Mouse (Mus musculus) cerebellum, adult 2 months (tissue): ENCODE data around the gene Eif4e1b.

Experiments
- CTCF ChIP-seq: fragments of 200-500 bp; IDR thresholded peaks from 2 replicates; pipeline ENCODE4 v1.5.1; 2011; ENCODE audit warnings: low read depth, mild to moderate bottlenecking, control low read depth, low read length, moderate library complexity, borderline replicate concordance; ENCODE audit not compliant: insufficient read depth
- POLR2A ChIP-seq: fragments of 200-500 bp; IDR thresholded peaks from 2 replicates; pipeline ENCODE4 v1.6.1; 2011; ENCODE audit warnings: low read length, control low read depth, borderline replicate concordance; ENCODE audit not compliant: insufficient read depth

DNA sequence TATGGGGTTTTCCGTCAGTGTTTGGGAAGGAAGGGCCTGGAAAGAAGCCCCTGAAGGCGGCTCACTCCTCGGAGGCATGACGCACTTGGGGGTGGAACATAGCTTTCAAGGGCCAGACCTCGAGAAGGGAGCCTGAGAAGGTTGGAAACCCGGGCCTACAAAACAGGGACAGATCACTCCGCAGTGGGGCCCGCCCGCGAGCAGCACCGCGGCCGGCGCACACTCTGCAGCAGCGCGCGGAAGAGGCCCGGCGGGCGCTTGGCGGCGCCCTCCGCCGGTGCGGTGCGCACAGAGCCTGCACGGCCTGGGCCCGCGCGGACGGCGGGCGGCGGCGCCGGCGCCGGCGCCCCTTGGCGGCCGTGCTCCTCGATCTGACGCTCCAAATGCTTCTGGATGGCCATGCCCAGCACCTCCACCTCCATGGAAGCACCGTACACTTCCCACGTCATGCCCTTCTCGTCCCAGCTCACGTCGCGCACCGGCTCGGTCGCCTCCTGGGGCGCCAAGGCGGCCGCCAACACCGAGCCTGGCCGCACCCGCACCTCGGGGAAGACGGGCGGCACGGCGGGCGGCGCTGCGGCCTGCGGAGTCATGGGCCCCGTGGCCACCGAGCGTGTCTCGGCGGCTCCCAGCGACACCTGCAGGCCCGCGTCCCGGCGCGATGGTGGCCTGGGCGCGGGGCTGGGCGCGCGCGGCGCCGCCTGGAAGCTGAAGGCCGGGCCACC lies 46.1 kb upstream of the Eif4e1b start:
- no peak for TF ChIP-seq CTCF
- TF ChIP-seq POLR2A, result no peak
